25 mouse cellular contexts compared by ENCODE assay signal in the genomic region with DNA sequence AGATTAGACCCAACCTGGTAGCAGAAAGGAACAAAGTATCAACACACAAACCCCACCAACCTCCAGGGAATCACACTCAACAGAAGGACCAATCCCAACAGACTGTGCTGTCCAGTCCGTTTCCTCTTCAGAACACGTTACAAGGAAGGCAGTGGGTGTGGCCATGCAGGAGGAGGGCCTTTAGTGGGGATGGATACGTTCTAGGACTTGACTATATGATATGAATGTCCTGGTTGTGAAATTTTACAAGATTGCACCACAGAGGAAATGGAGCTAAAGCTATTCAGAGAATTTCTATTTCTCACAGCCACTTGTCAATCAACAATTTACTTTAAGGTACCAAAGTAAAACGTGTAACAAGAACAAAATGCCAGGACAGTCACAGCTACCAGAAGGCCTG. TPM values are rescaled to one million over a fixed set of nuclear protein-coding genes. Genes with fewer than 3 reads are reported as not detected.
A peak's percentile ranks its signal among the peaks of the same experiment; 100 is the strongest.
DNase-seq lines count a peak whose midpoint lies in the region; ATAC-seq and TF ChIP-seq lines count a peak whose summit lies in the region.
"Had no signal": no experiment of that assay in that cellular context is flagged by ENCODE, and none has a peak within 500 bp of the region (broad histone marks: within the 10 kb centered on the region; RNA-seq: fewer than 3 reads in every experiment).

No protein-coding gene starts in this region.

- DNase-seq in hindbrain, embryonic 14.5 days (ENCODE audit: low spot score): no peak
- no peak for DNase-seq in thymus, adult 2 months
- no peak for DNase-seq in thymus, postnatal 0 days (ENCODE audit: low spot score)
- DNase-seq in layer of hippocampus, adult 9-10 months (ENCODE audit: low spot score): no peak
- DNase-seq: adrenal gland, postnatal 36 days; cerebellum, adult 11-12 months; cerebellum, postnatal 25 days; gastrocnemius, postnatal 36 days; heart, postnatal 10 days; kidney, adult 2 months; kidney, postnatal 25 days; layer of hippocampus, adult 9-11 months; right cerebral cortex, postnatal 14 days; spleen, adult 18-20 months; thymus, adult 18-20 months had no signal

- no peaks in the 10 kb centered on the region for H3K27me3 ChIP-seq in hindbrain, embryonic 14.5 days (ENCODE audit: control insufficient read depth, insufficient read depth, low read length)
- no peaks in the 10 kb centered on the region for H3K27me3 ChIP-seq in hindbrain, embryonic 13.5 days
- H3K27me3 ChIP-seq in thymus, adult 2 months (ENCODE audit: control insufficient read depth, insufficient read depth, low read length): no peaks in the 10 kb centered on the region
- no peaks in the 10 kb centered on the region for H3K27me3 ChIP-seq in forebrain, embryonic 12.5 days
- H3K27me3 ChIP-seq: limb, embryonic 12.5 days had no signal

- no peak overlapping the region for H3K4me3 ChIP-seq in hindbrain, embryonic 14.5 days (replicated peaks; ENCODE audit: low read length)
- no peak overlapping the region for H3K4me3 ChIP-seq in hindbrain, embryonic 13.5 days
- H3K4me3 ChIP-seq in thymus, adult 2 months (ENCODE audit: control insufficient read depth, insufficient read depth, low read length): no peak overlapping the region
- no peak overlapping the region for H3K4me3 ChIP-seq in embryonic fibroblast, embryonic 13.5 days (ENCODE audit: insufficient read depth, low read length)
- no peak overlapping the region for H3K4me3 ChIP-seq in forebrain, embryonic 12.5 days (replicated peaks)
- H3K4me3 ChIP-seq: erythroblast, embryonic 14.5 days; left cerebral cortex, adult 2 months; limb, embryonic 12.5 days had no signal

- 61% methylated on average over 4 of the region's 4 CpGs for WGBS in hindbrain, embryonic 14.5 days
- WGBS in hindbrain, embryonic 13.5 days: 56% methylated on average over 4 of the region's 4 CpGs
- 57% methylated on average over 4 of the region's 4 CpGs for WGBS in thymus, adult 2 months
- WGBS in forebrain, embryonic 12.5 days: 64% methylated on average over 4 of the region's 4 CpGs

- no peak for TF ChIP-seq POLR2A in thymus, adult 2 months (IDR thresholded peaks at IDR 0.05; ENCODE audit: control insufficient read depth, extremely low read depth, insufficient read depth, low read length, poor library complexity)
- TF ChIP-seq POLR2A in embryonic fibroblast, embryonic 13.5 days (IDR thresholded peaks at IDR 0.05; ENCODE audit: low read depth, low read length): no peak

- H3K9me3 ChIP-seq in hindbrain, embryonic 14.5 days (ENCODE audit: control insufficient read depth, low read length): no peaks in the 10 kb centered on the region
- H3K9me3 ChIP-seq in hindbrain, embryonic 13.5 days: no peaks in the 10 kb centered on the region
- no peaks in the 10 kb centered on the region for H3K9me3 ChIP-seq in forebrain, embryonic 12.5 days
- H3K9me3 ChIP-seq: limb, embryonic 12.5 days had no signal

- no peak overlapping the region for H3K9ac ChIP-seq in hindbrain, embryonic 14.5 days
- H3K9ac ChIP-seq in hindbrain, embryonic 13.5 days: no peak overlapping the region
- no peak overlapping the region for H3K9ac ChIP-seq in forebrain, embryonic 12.5 days
- H3K9ac ChIP-seq: limb, embryonic 12.5 days; liver, embryonic 14.5 days had no signal

- H3K4me1 ChIP-seq in hindbrain, embryonic 14.5 days (replicated peaks; ENCODE audit: control insufficient read depth, insufficient read depth, low read length): peaks cover 32% of the 10 kb centered on the region
- peaks cover 68% of the 10 kb centered on the region for H3K4me1 ChIP-seq in hindbrain, embryonic 13.5 days (replicated peaks)
- H3K4me1 ChIP-seq in thymus, adult 2 months (replicated peaks; ENCODE audit: control insufficient read depth, insufficient read depth, low read length): peaks cover 57% of the 10 kb centered on the region
- peaks cover 42% of the 10 kb centered on the region for H3K4me1 ChIP-seq in embryonic fibroblast, embryonic 13.5 days (ENCODE audit: control insufficient read depth, insufficient read depth, low read length)
- peaks cover 51% of the 10 kb centered on the region for H3K4me1 ChIP-seq in forebrain, embryonic 12.5 days

- no peak for TF ChIP-seq CTCF in thymus, adult 2 months (IDR thresholded peaks at IDR 0.05; ENCODE audit: borderline replicate concordance, control insufficient read depth, extremely low read depth, insufficient read depth, low read length, poor library complexity)
- TF ChIP-seq CTCF in embryonic fibroblast, embryonic 13.5 days (IDR thresholded peaks at IDR 0.05; ENCODE audit: borderline replicate concordance, insufficient read depth, low read length): no peak

- no peak overlapping the region for H3K4me2 ChIP-seq in hindbrain, embryonic 14.5 days (replicated peaks)
- no peak overlapping the region for H3K4me2 ChIP-seq in hindbrain, embryonic 13.5 days
- no peak overlapping the region for H3K4me2 ChIP-seq in forebrain, embryonic 12.5 days
- H3K4me2 ChIP-seq: limb, embryonic 12.5 days had no signal

- ATAC-seq in hindbrain, embryonic 14.5 days (ENCODE audit: low FRiP score): no peak
- ATAC-seq in hindbrain, embryonic 13.5 days (ENCODE audit: low FRiP score): no peak
- ATAC-seq in forebrain, embryonic 12.5 days (ENCODE audit: low FRiP score): no peak
- ATAC-seq: forebrain, embryonic 14.5 days; hindbrain, postnatal 0 days; midbrain, embryonic 16.5 days had no signal

- no peaks in the 10 kb centered on the region for H3K36me3 ChIP-seq in hindbrain, embryonic 14.5 days (replicated peaks; ENCODE audit: control insufficient read depth, insufficient read depth)
- no peaks in the 10 kb centered on the region for H3K36me3 ChIP-seq in hindbrain, embryonic 13.5 days
- H3K36me3 ChIP-seq in thymus, adult 2 months (ENCODE audit: control insufficient read depth, insufficient read depth, low read length): no peaks in the 10 kb centered on the region
- peaks cover 11% of the 10 kb centered on the region; the same call in 1 of the 2 replicates for H3K36me3 ChIP-seq in forebrain, embryonic 12.5 days (replicated peaks)
- H3K36me3 ChIP-seq: limb, embryonic 12.5 days had no signal

- 0 out of 2 replicates have a peak overlapping the region, but pooled peaks have one; percentile 48 for H3K27ac ChIP-seq in hindbrain, embryonic 14.5 days
- H3K27ac ChIP-seq in hindbrain, embryonic 13.5 days: no peak overlapping the region
- peak overlapping the region; percentile 97 for H3K27ac ChIP-seq in thymus, adult 2 months (ENCODE audit: control insufficient read depth, insufficient read depth, low read length)
- H3K27ac ChIP-seq in embryonic fibroblast, embryonic 13.5 days (ENCODE audit: insufficient read depth, low read length): 0 out of 2 replicates have a peak overlapping the region, but pooled peaks have one; percentile 7
- no peak overlapping the region for H3K27ac ChIP-seq in forebrain, embryonic 12.5 days
- H3K27ac ChIP-seq: liver, embryonic 14.5 days had no signal

RNA-seq across cellular contexts. Expression of gene Lrig1, which starts 54.2 kb away (rescaled TPM):
- polyA plus RNA-seq in hindbrain, embryonic 14.5 days (2014; fragmentation: Nextera tagmentation; extraction: Ambion mirVana): 22.3 and 30.2 TPM in 2 replicates
- polyA plus RNA-seq in hindbrain, embryonic 13.5 days (2015; fragmentation: Nextera tagmentation; extraction: Ambion mirVana): 10.9 and 12.5 TPM in 2 replicates
- polyA plus RNA-seq in thymus, adult 2 months (2012; rRNA removed): 58.7 and 62.1 TPM in 2 replicates
- 6.6 and 6.8 TPM in 2 replicates for polyA plus RNA-seq in thymus, postnatal 0 days (2015; fragmentation: Nextera tagmentation; extraction: Ambion mirVana)
- polyA plus RNA-seq in embryonic fibroblast, embryonic 13.5 days (2011; ENCODE audit: insufficient read length, low read depth, missing spikeins): 34.6 and 44.5 TPM in 2 replicates
- 16.6 and 17.7 TPM in 2 replicates for polyA plus RNA-seq in forebrain, embryonic 12.5 days (2016; fragmentation: Nextera tagmentation; extraction: Ambion mirVana)

Comparison
In these comparisons a context has a peak if more than half of its experiments do, and no peak if none do; other contexts are left out.
1. H3K27ac ChIP-seq: peak in hindbrain, embryonic 14.5 days (single experiment), thymus, adult 2 months (single experiment) and embryonic fibroblast, embryonic 13.5 days (single experiment); none in hindbrain, embryonic 13.5 days (single experiment) and forebrain, embryonic 12.5 days (single experiment).